Mouse (Mus musculus) lung, postnatal 0 days (tissue): ENCODE measurements around the gene Tbc1d22a.

ENCODE experiments used
- CTCF ChIP-seq: IDR thresholded peaks from 2 replicates; pipeline ENCODE4 v1.5.1; 2016; ENCODE audit warnings: antibody characterized with exemption, mild to moderate bottlenecking
- EP300 ChIP-seq: IDR thresholded peaks from 2 replicates; pipeline ENCODE4 v1.6.1; 2016; ENCODE audit warnings: antibody characterized with exemption, mild to moderate bottlenecking, control low read depth

- TF ChIP-seq CTCF (no peak), EP300 (no peak)
Observed at GRCm38 (mm10) chr15:86487359-86487758, 273.1 kb downstream of the Tbc1d22a start.
